Mouse (Mus musculus) MEL (cell line): ENCODE measurements around the gene Xlr4a. TPM values are rescaled to one million over a fixed set of nuclear protein-coding genes. Genes with fewer than 3 reads are reported as not detected.
A peak's percentile ranks its signal among the peaks of the same experiment; 100 is the strongest.

Source experiments
- DNase-seq: peaks from one replicate; pipeline ENCODE4 v3.0.0; 2011; ENCODE audit warnings: low read depth, low spot score
- H3K27ac ChIP-seq: 2 replicates; pipeline ENCODE4 v1.5.1; 2012; ENCODE audit warnings: low read depth, mild to moderate bottlenecking, control low read depth, low read length, moderate library complexity; ENCODE audit not compliant: control insufficient read depth
- H3K27me3 ChIP-seq, 2 experiments: fragments of 150-350 bp in 1 of 2; sonication (generic) in 1 of 2; 2 replicates each; pipeline ENCODE4 v1.6.1; 2012; ENCODE audit warnings: low read length in 2 of 2, mild to moderate bottlenecking in 2 of 2, improper control_type of control experiment in 1 of 2, moderate library complexity in 1 of 2; ENCODE audit not compliant: insufficient read depth in 2 of 2, control insufficient read depth in 1 of 2
- H3K36me3 ChIP-seq, 2 experiments: 2 replicates each; pipeline ENCODE4 v1.6.1; 2012 to 2014; ENCODE audit warnings: low read length in 2 of 2, improper control_type of control experiment in 1 of 2, inconsistent platforms in 1 of 2, mild to moderate bottlenecking in 1 of 2; ENCODE audit not compliant: insufficient read depth in 2 of 2, control insufficient read depth in 1 of 2
- H3K4me1 ChIP-seq, 2 experiments: fragments of 150-350 bp in 1 of 2; sonication (generic) in 1 of 2; 2 replicates each; pipeline ENCODE4 v1.6.1; 2012; ENCODE audit warnings: low read length in 2 of 2, improper control_type of control experiment in 1 of 2, mild to moderate bottlenecking in 1 of 2; ENCODE audit not compliant: insufficient read depth in 2 of 2, control insufficient read depth in 1 of 2
- H3K4me3 ChIP-seq, 2 experiments: fragments of 150-350 bp in 1 of 2; sonication (generic) in 1 of 2; 2 replicates each; pipeline ENCODE4 v1.5.1; 2012; ENCODE audit warnings: low read depth in 2 of 2, low read length in 2 of 2, mild to moderate bottlenecking in 2 of 2, moderate library complexity in 2 of 2, control low read depth in 1 of 2, improper control_type of control experiment in 1 of 2; ENCODE audit not compliant: control insufficient read depth in 1 of 2, insufficient read depth in 1 of 2
- H3K79me2 ChIP-seq: 2 replicates; pipeline ENCODE4 v1.6.1; 2012; ENCODE audit warnings: mild to moderate bottlenecking, low read length, moderate library complexity; ENCODE audit not compliant: control insufficient read depth, poor library complexity, insufficient read depth
- H3K9ac ChIP-seq: 2 replicates; pipeline ENCODE4 v1.6.1; 2012; ENCODE audit warnings: low read depth, mild to moderate bottlenecking, control low read depth, low read length, moderate library complexity; ENCODE audit not compliant: control insufficient read depth, poor library complexity, severe bottlenecking
- H3K9me3 ChIP-seq: fragments of 150-350 bp; sonication (generic); replicated peaks from 2 replicates; pipeline ENCODE4 v1.6.1; 2012; ENCODE audit warnings: mild to moderate bottlenecking, low read length, improper control_type of control experiment, moderate library complexity; ENCODE audit not compliant: insufficient read depth
- BHLHE40 ChIP-seq: IDR thresholded peaks from 2 replicates; pipeline ENCODE4 v1.6.1; 2012; ENCODE audit warnings: low read depth, mild to moderate bottlenecking, inconsistent platforms, low read length, improper control_type of control experiment, borderline replicate concordance
- CHD1 ChIP-seq: IDR thresholded peaks from 2 replicates; pipeline ENCODE4 v1.6.1; 2012; ENCODE audit warnings: low read depth, mild to moderate bottlenecking, inconsistent platforms, low read length, improper control_type of control experiment
- CHD2 ChIP-seq: IDR thresholded peaks from 2 replicates; pipeline ENCODE4 v1.6.1; 2011; ENCODE audit warnings: low read length, improper control_type of control experiment
- CTCF ChIP-seq, 3 experiments: IDR thresholded peaks in 2 of 3; conservative IDR thresholded peaks in 1 of 3; 2 replicates each; pipeline ENCODE4 v1.5.1; 2011 to 2012; ENCODE audit warnings: low read length in 3 of 3, low read depth in 2 of 3, mild to moderate bottlenecking in 2 of 3, improper control_type of control experiment in 1 of 3, inconsistent platforms in 1 of 3, mixed read lengths in 1 of 3, moderate library complexity in 1 of 3; ENCODE audit not compliant: control insufficient read depth in 1 of 3, insufficient read depth in 1 of 3, poor library complexity in 1 of 3, severe bottlenecking in 1 of 3
- E2F4 ChIP-seq: IDR thresholded peaks from 2 replicates; pipeline ENCODE4 v1.6.1; 2011; ENCODE audit warnings: low read depth, low read length, improper control_type of control experiment, borderline replicate concordance
- ELF1 ChIP-seq: IDR thresholded peaks from 2 replicates; pipeline ENCODE4 v1.6.1; 2014; ENCODE audit warnings: low read depth, mild to moderate bottlenecking, inconsistent platforms, low read length, improper control_type of control experiment, moderate library complexity
- ETS1 ChIP-seq: IDR thresholded peaks from 2 replicates; pipeline ENCODE4 v1.6.1; 2012; ENCODE audit warnings: low read depth, mild to moderate bottlenecking, inconsistent platforms, low read length, improper control_type of control experiment, moderate library complexity
- GABPA ChIP-seq: IDR thresholded peaks from 2 replicates; pipeline ENCODE4 v1.6.1; 2012; ENCODE audit warnings: low read depth, mild to moderate bottlenecking, inconsistent platforms, low read length, improper control_type of control experiment, moderate library complexity
- GATA1 ChIP-seq: IDR thresholded peaks from 2 replicates; pipeline ENCODE4 v1.6.1; 2011; ENCODE audit warnings: low read depth, low read length, improper control_type of control experiment
- HCFC1 ChIP-seq: IDR thresholded peaks from 2 replicates; pipeline ENCODE4 v1.6.1; 2012; ENCODE audit warnings: low read depth, mild to moderate bottlenecking, inconsistent platforms, low read length, improper control_type of control experiment, moderate library complexity
- JUND ChIP-seq: IDR thresholded peaks from 2 replicates; pipeline ENCODE4 v1.6.1; 2011; ENCODE audit warnings: low read depth, mild to moderate bottlenecking, improper control_type of control experiment, low read length
- KAT2A ChIP-seq: conservative IDR thresholded peaks from 2 replicates; pipeline ENCODE4 v1.6.1; 2012; ENCODE audit warnings: low read depth, low read length, improper control_type of control experiment, inconsistent platforms
- MAFK ChIP-seq: IDR thresholded peaks from 2 replicates; pipeline ENCODE4 v1.6.1; 2011; ENCODE audit warnings: low read depth, mild to moderate bottlenecking, low read length, improper control_type of control experiment, borderline replicate concordance
- MAX ChIP-seq: IDR thresholded peaks from 2 replicates; pipeline ENCODE4 v1.6.1; 2011; ENCODE audit warnings: low read length, improper control_type of control experiment
- MAZ ChIP-seq: IDR thresholded peaks from 2 replicates; pipeline ENCODE4 v1.6.1; 2012; ENCODE audit warnings: low read depth, mild to moderate bottlenecking, inconsistent platforms, low read length, improper control_type of control experiment
- MEF2A ChIP-seq: IDR thresholded peaks from 2 replicates; pipeline ENCODE4 v1.6.1; 2014; ENCODE audit warnings: low read depth, mild to moderate bottlenecking, inconsistent platforms, low read length, improper control_type of control experiment; ENCODE audit not compliant: poor library complexity, insufficient replicate concordance, severe bottlenecking; ENCODE audit errors: extremely low read depth
- MXI1 ChIP-seq: IDR thresholded peaks from 2 replicates; pipeline ENCODE4 v1.6.1; 2011; ENCODE audit warnings: mild to moderate bottlenecking, low read depth, low read length, improper control_type of control experiment
- MYB ChIP-seq: IDR thresholded peaks from 2 replicates; pipeline ENCODE4 v1.6.1; 2011; ENCODE audit warnings: mild to moderate bottlenecking, low read depth, low read length, improper control_type of control experiment
- MYC ChIP-seq: IDR thresholded peaks from 2 replicates; pipeline ENCODE4 v1.6.1; 2011; ENCODE audit warnings: low read depth, mild to moderate bottlenecking, low read length, improper control_type of control experiment, moderate library complexity
- NELFE ChIP-seq: IDR thresholded peaks from 2 replicates; pipeline ENCODE4 v1.6.1; 2011; ENCODE audit warnings: low read depth, low read length, improper control_type of control experiment
- NRF1 ChIP-seq: IDR thresholded peaks from 2 replicates; pipeline ENCODE4 v1.6.1; 2014; ENCODE audit warnings: low read depth, mild to moderate bottlenecking, inconsistent platforms, low read length, improper control_type of control experiment, moderate library complexity; ENCODE audit not compliant: poor library complexity, insufficient read depth, severe bottlenecking
- POLR2A ChIP-seq, 2 experiments: IDR thresholded peaks; 2 replicates each; pipeline ENCODE4 v1.6.1; 2011 to 2012; ENCODE audit warnings: low read length in 2 of 2, mild to moderate bottlenecking in 2 of 2, control low read depth in 1 of 2, improper control_type of control experiment in 1 of 2, low read depth in 1 of 2, moderate library complexity in 1 of 2; ENCODE audit not compliant: control insufficient read depth in 1 of 2, insufficient read depth in 1 of 2, poor library complexity in 1 of 2
- POLR2AphosphoS2 ChIP-seq: IDR thresholded peaks from 2 replicates; pipeline ENCODE4 v1.6.1; 2011; ENCODE audit warnings: low read length, improper control_type of control experiment
- POLR2AphosphoS5 ChIP-seq: IDR thresholded peaks from 2 replicates; pipeline ENCODE4 v1.6.1; 2012; ENCODE audit warnings: low read depth, borderline replicate concordance, mild to moderate bottlenecking, inconsistent platforms, low read length, moderate library complexity, mixed read lengths
- RAD21 ChIP-seq: IDR thresholded peaks from 2 replicates; pipeline ENCODE4 v1.6.1; 2011; ENCODE audit warnings: mild to moderate bottlenecking, low read depth, low read length, improper control_type of control experiment
- RCOR1 ChIP-seq: IDR thresholded peaks from 2 replicates; pipeline ENCODE4 v1.6.1; 2012; ENCODE audit warnings: low read depth, mild to moderate bottlenecking, inconsistent platforms, low read length, improper control_type of control experiment
- SIN3A ChIP-seq: IDR thresholded peaks from 2 replicates; pipeline ENCODE4 v1.6.1; 2012; ENCODE audit warnings: low read length, improper control_type of control experiment, inconsistent platforms
- SMC3 ChIP-seq: IDR thresholded peaks from 2 replicates; pipeline ENCODE4 v1.6.1; 2011; ENCODE audit warnings: low read depth, low read length, improper control_type of control experiment
- TAL1 ChIP-seq: IDR thresholded peaks from 2 replicates; pipeline ENCODE4 v1.6.1; 2012; ENCODE audit warnings: mild to moderate bottlenecking, inconsistent platforms, low read length, moderate library complexity, mixed read lengths
- TBP ChIP-seq: IDR thresholded peaks from 2 replicates; pipeline ENCODE4 v1.8.0; 2011; ENCODE audit warnings: low read depth, low read length, improper control_type of control experiment
- TCF12 ChIP-seq: IDR thresholded peaks from 2 replicates; pipeline ENCODE4 v1.6.1; 2014; ENCODE audit warnings: low read depth, mild to moderate bottlenecking, inconsistent platforms, low read length, improper control_type of control experiment, moderate library complexity
- UBTF ChIP-seq: IDR thresholded peaks from 2 replicates; pipeline ENCODE4 v1.6.1; 2012; ENCODE audit warnings: low read depth, mild to moderate bottlenecking, inconsistent platforms, low read length, improper control_type of control experiment, moderate library complexity, borderline replicate concordance; ENCODE audit not compliant: insufficient read depth
- USF1 ChIP-seq: IDR thresholded peaks from 2 replicates; pipeline ENCODE4 v1.6.1; 2014; ENCODE audit warnings: low read depth, mild to moderate bottlenecking, inconsistent platforms, low read length, improper control_type of control experiment, moderate library complexity
- USF2 ChIP-seq, 2 experiments: IDR thresholded peaks; 2 replicates each; pipeline ENCODE4 v1.6.1; 2011 to 2012; ENCODE audit warnings: improper control_type of control experiment in 2 of 2, low read length in 2 of 2, borderline replicate concordance in 1 of 2, inconsistent platforms in 1 of 2, low read depth in 1 of 2, mild to moderate bottlenecking in 1 of 2; ENCODE audit not compliant: insufficient read depth in 1 of 2
- ZC3H11A ChIP-seq: IDR thresholded peaks from 2 replicates; pipeline ENCODE4 v1.6.1; 2012; ENCODE audit warnings: low read depth, mild to moderate bottlenecking, inconsistent platforms, low read length, improper control_type of control experiment
- ZMIZ1 ChIP-seq: IDR thresholded peaks from 2 replicates; pipeline ENCODE4 v1.6.1; 2012; ENCODE audit warnings: low read depth, mild to moderate bottlenecking, inconsistent platforms, low read length, improper control_type of control experiment, moderate library complexity
- polyA plus RNA-seq, 2 experiments: library from polyadenylated mRNA; stranded (reverse) in 1 of 2; unstranded in 1 of 2; fragments of >175 nt in 1 of 2; fragments of >200 nt in 1 of 2; gene quantifications; 2 replicates each; pipeline versions ENCODE4 v1.2.1 to v1.2.4; 2012; ENCODE audit warnings: low replicate concordance in 2 of 2, low read depth in 1 of 2; ENCODE audit not compliant: insufficient read length in 2 of 2, insufficient read depth in 1 of 2, missing spikeins in 1 of 2
- total RNA-seq: library from RNA; depleted of rRNA; stranded (reverse); fragments of 300-350 nt; gene quantifications from 2 replicates; pipeline ENCODE4 v1.2.3, GENCODE M21; 2012

The Xlr4a gene
- total and polyA plus RNA-seq, 3 experiments, result 0.19 to 0.29 TPM; not detected in 1

- Histone ChIP-seq H3K4me3 (peak overlapping the region; percentile 21 to 28; a peak in 2 of 4 replicates), H3K9me3 (no peaks in the 10 kb centered on the region), H3K36me3 (peaks cover 0 to 9% of the 10 kb centered on the region in 2 experiments; a peak in 2 of 4 replicates), H3K27ac (peak overlapping the region; percentile 59), H3K79me2 (no peaks in the 10 kb centered on the region), H3K9ac (peak overlapping the region; percentile 44), H3K4me1 (peaks cover 4 to 18% of the 10 kb centered on the region in 2 experiments), H3K27me3 (no peaks in the 10 kb centered on the region)
- peak; percentile 90 for DNase-seq
- TF ChIP-seq MYC (no peak), MAFK (no peak), HCFC1 (peak; percentile 62; the same call in 1 of the 2 replicates), CHD2 (peak; percentile 74), SMC3 (peak; percentile 68), ZC3H11A (peak; percentile 87), NRF1 (peak; percentile 82), USF1 (no peak), CTCF (IDR thresholded peaks at IDR 0.05 in 2 of 3, conservative IDR thresholded peaks at IDR 0.05 in 1 of 3; ENCODE audit: control insufficient read depth in 1 of 3, insufficient read depth in 1 of 3, low read depth in 2 of 3, low read length in 3 of 3, poor library complexity in 1 of 3, severe bottlenecking in 1 of 3) (peak; percentile 53 to 88 (median 85)), E2F4 (no peak), ETS1 (no peak), MYB (no peak), JUND (no peak), TAL1 (no peak), MAX (no peak), BHLHE40 (no peak), TBP (0 out of 2 replicates have a peak, but pooled peaks have one; percentile 28), UBTF (no peak), TCF12 (0 out of 2 replicates have a peak, but pooled peaks have one; percentile 13), USF2 (IDR thresholded peaks at IDR 0.05; ENCODE audit: borderline replicate concordance in 1 of 2, insufficient read depth in 1 of 2, low read depth in 1 of 2, low read length in 2 of 2) (no peak), POLR2AphosphoS2 (no peak), GATA1 (no peak), POLR2AphosphoS5 (no peak), POLR2A (IDR thresholded peaks at IDR 0.05; ENCODE audit: control insufficient read depth in 1 of 2, insufficient read depth in 1 of 2, low read depth in 1 of 2, low read length in 2 of 2, poor library complexity in 1 of 2) (peak in 1 of 2 experiments; percentile 52; a peak in 1 of 4 replicates), MAZ (no peak), ZMIZ1 (no peak), KAT2A (no peak), ELF1 (no peak), SIN3A (no peak; the same call in 1 of the 2 replicates), GABPA (no peak), MEF2A (no peak), RCOR1 (no peak), MXI1 (no peak), NELFE (peak; percentile 40; the same call in 1 of the 2 replicates), CHD1 (no peak), RAD21 (peak; percentile 94)
Measured at GRCm38 (mm10) chrX:73053860-73054563, 28.3 kb downstream of the Xlr4a start.
